Mouse (Mus musculus) intestine, postnatal 0 days (tissue): ENCODE measurements around the gene Itpk1. TPM values are rescaled to one million over a fixed set of nuclear protein-coding genes. Genes with fewer than 3 reads are reported as not detected.
A peak's percentile ranks its signal among the peaks of the same experiment; 100 is the strongest.

Experiments
- ATAC-seq: fragments of 200-750 bp; cut with Nextera tagmentation; 2 replicates; pipeline ENCODE4 v1.8.0; 2017; ENCODE audit warnings: mild to moderate bottlenecking, moderate TSS enrichment, moderate library complexity
- H3K27ac ChIP-seq: fragments of 300-500 bp; sonication (generic); 2 replicates; pipeline ENCODE4 v1.5.1; 2014; ENCODE audit warnings: mild to moderate bottlenecking, low read depth, low read length, moderate library complexity
- H3K27me3 ChIP-seq: fragments of 300-500 bp; sonication (generic); replicated peaks from 2 replicates; pipeline ENCODE4 v1.6.1; 2014; ENCODE audit warnings: low read length, mixed read lengths; ENCODE audit not compliant: control insufficient read depth, insufficient read depth
- H3K36me3 ChIP-seq: fragments of 300-500 bp; sonication (generic); 2 replicates; pipeline ENCODE4 v1.6.1; 2014; ENCODE audit warnings: mild to moderate bottlenecking, moderate library complexity; ENCODE audit not compliant: control insufficient read depth, insufficient read depth
- H3K4me1 ChIP-seq: fragments of 300-500 bp; sonication (generic); replicated peaks from 2 replicates; pipeline ENCODE4 v1.6.1; 2014; ENCODE audit warnings: antibody characterized with exemption, low read length, mixed read lengths; ENCODE audit not compliant: control insufficient read depth, insufficient read depth
- H3K4me2 ChIP-seq: fragments of 300-500 bp; sonication (generic); replicated peaks from 2 replicates; pipeline ENCODE4 v1.6.1; 2014; ENCODE audit warnings: low read depth, mild to moderate bottlenecking, moderate library complexity
- H3K4me3 ChIP-seq: fragments of 300-500 bp; sonication (generic); 2 replicates; pipeline ENCODE4 v1.5.1; 2014; ENCODE audit warnings: low read depth, low read length
- H3K9ac ChIP-seq: fragments of 300-500 bp; sonication (generic); 2 replicates; pipeline ENCODE4 v1.6.1; 2014; ENCODE audit warnings: mild to moderate bottlenecking, low read depth, low read length
- H3K9me3 ChIP-seq: fragments of 300-500 bp; sonication (generic); 2 replicates; pipeline ENCODE4 v1.6.1; 2016; ENCODE audit warnings: mixed run types; ENCODE audit not compliant: control insufficient read depth
- CTCF ChIP-seq: sonication (generic); IDR thresholded peaks from 2 replicates; pipeline ENCODE4 v1.5.1; 2016; ENCODE audit warnings: low read depth, mild to moderate bottlenecking, control low read depth, antibody characterized with exemption, moderate library complexity
- WGBS: fragments of 180-500 bp; shearing (Covaris S2); extraction: QIAGEN DNeasy Blood & Tissue Kit; methylation state at CpG from one replicate; pipeline ENCODE4 v1.1.7; 2014; 5-methylcytosine and 5-hydroxymethylcytosine counted together
- polyA plus RNA-seq: library from polyadenylated mRNA; unstranded; fragments of >200 nt; fragmentation: Nextera tagmentation; extraction: Ambion mirVana; gene quantifications from 2 replicates; pipeline ENCODE4 v1.2.1, GENCODE M21; 2015

Itpk1 gene
- polyA plus RNA-seq, 1 experiment from 2014 or later: 56.3 TPM

- 46% methylated on average over 6 of the region's 6 CpGs for WGBS
- TF ChIP-seq CTCF: no peak
- H3K4me1 ChIP-seq: peaks cover 6% of the 10 kb centered on the region
- no peak overlapping the region for H3K4me3 ChIP-seq
- H3K4me2 ChIP-seq: 0 out of 2 replicates have a peak overlapping the region, but pooled peaks have one; percentile 6
- H3K36me3 ChIP-seq: peaks cover 16% of the 10 kb centered on the region
- H3K27me3 ChIP-seq: no peaks in the 10 kb centered on the region
- no peak overlapping the region for H3K9ac ChIP-seq
- peak; percentile 50; the same call in 1 of the 2 replicates for ATAC-seq
- no peaks in the 10 kb centered on the region for H3K9me3 ChIP-seq
- peak overlapping the region; percentile 54; the same call in 1 of the 2 replicates for H3K27ac ChIP-seq
Observed at GRCm38 (mm10) chr12:102565086-102565485, 139.6 kb downstream of the Itpk1 start.

GRCm38 (mm10) chr12:102557372-102557771, 147.4 kb downstream of the Itpk1 start:
- TF ChIP-seq CTCF: no peak
- 84% methylated on average over 5 of the region's 5 CpGs for WGBS
- no peaks in the 10 kb centered on the region for H3K36me3 ChIP-seq
- no peaks in the 10 kb centered on the region for H3K9me3 ChIP-seq
- H3K27me3 ChIP-seq: peaks cover 23% of the 10 kb centered on the region
- no peak overlapping the region for H3K4me3 ChIP-seq
- no peak for ATAC-seq
- H3K4me1 ChIP-seq: no peaks in the 10 kb centered on the region
- no peak overlapping the region for H3K27ac ChIP-seq
- no peak overlapping the region for H3K9ac ChIP-seq
- no peak overlapping the region for H3K4me2 ChIP-seq

GRCm38 (mm10) chr12:102555850-102556249, 148.9 kb downstream of the Itpk1 start:
- no peaks in the 10 kb centered on the region for H3K4me1 ChIP-seq
- ATAC-seq: no peak
- no peaks in the 10 kb centered on the region for H3K36me3 ChIP-seq
- H3K4me2 ChIP-seq: no peak overlapping the region
- H3K4me3 ChIP-seq: no peak overlapping the region
- no peak for TF ChIP-seq CTCF
- H3K9ac ChIP-seq: no peak overlapping the region
- no peaks in the 10 kb centered on the region for H3K9me3 ChIP-seq
- no peak overlapping the region for H3K27ac ChIP-seq
- H3K27me3 ChIP-seq: peaks cover 28% of the 10 kb centered on the region
- 58% methylated on average over 3 of the region's 3 CpGs for WGBS

GRCm38 (mm10) chr12:102554721-102555516, 149.8 kb downstream of the Itpk1 start, which contains the start of gene Chga:
Gene Chga (plus strand): TSS chr12:102554969.
- Histone ChIP-seq H3K9ac (no peak within 1 kb of the TSS), H3K4me3 (0 out of 2 replicates have a peak within 1 kb of the TSS, but pooled peaks have one; percentile 5), H3K27ac (no peak within 1 kb of the TSS), H3K4me2 (peak within 1 kb of the TSS; percentile 44), H3K4me1 (no peaks in the 10 kb centered on the region), H3K36me3 (no peaks in the 10 kb centered on the region), H3K27me3 (peaks cover 28% of the 10 kb centered on the region), H3K9me3 (no peaks in the 10 kb centered on the region)
- peak; percentile 57 for ATAC-seq
- WGBS: 3% methylated on average over 47 of the region's 48 CpGs
- TF ChIP-seq CTCF: no peak

GRCm38 (mm10) chr12:102553705-102554275, 150.9 kb downstream of the Itpk1 start:
- no peak overlapping the region for H3K9ac ChIP-seq
- H3K36me3 ChIP-seq: no peaks in the 10 kb centered on the region
- no peak for ATAC-seq
- no peak overlapping the region for H3K4me3 ChIP-seq
- no peak for TF ChIP-seq CTCF
- WGBS: 77% methylated on average over 14 of the region's 14 CpGs
- no peak overlapping the region for H3K4me2 ChIP-seq
- no peaks in the 10 kb centered on the region for H3K9me3 ChIP-seq
- H3K27me3 ChIP-seq: peaks cover 28% of the 10 kb centered on the region
- H3K27ac ChIP-seq: no peak overlapping the region
- H3K4me1 ChIP-seq: no peaks in the 10 kb centered on the region

- H3K4me3 ChIP-seq: no peak overlapping the region
- 69% methylated on average over 6 of the region's 6 CpGs for WGBS
- no peak for ATAC-seq
Observed at GRCm38 (mm10) chr12:102552001-102552400, 152.7 kb downstream of the Itpk1 start.

More at GRCm38 (mm10) chr12:102552001-102552400, 152.7 kb downstream of the Itpk1 start:
- Histone ChIP-seq H3K27ac (no peak overlapping the region), H3K4me1 (no peaks in the 10 kb centered on the region), H3K4me2 (no peak overlapping the region), H3K9ac (no peak overlapping the region), H3K27me3 (peaks cover 28% of the 10 kb centered on the region), H3K9me3 (no peaks in the 10 kb centered on the region), H3K36me3 (no peaks in the 10 kb centered on the region)
- TF ChIP-seq CTCF: no peak
